Comparison of ENCODE assay signal across 9 mouse cellular contexts in the genomic region with DNA sequence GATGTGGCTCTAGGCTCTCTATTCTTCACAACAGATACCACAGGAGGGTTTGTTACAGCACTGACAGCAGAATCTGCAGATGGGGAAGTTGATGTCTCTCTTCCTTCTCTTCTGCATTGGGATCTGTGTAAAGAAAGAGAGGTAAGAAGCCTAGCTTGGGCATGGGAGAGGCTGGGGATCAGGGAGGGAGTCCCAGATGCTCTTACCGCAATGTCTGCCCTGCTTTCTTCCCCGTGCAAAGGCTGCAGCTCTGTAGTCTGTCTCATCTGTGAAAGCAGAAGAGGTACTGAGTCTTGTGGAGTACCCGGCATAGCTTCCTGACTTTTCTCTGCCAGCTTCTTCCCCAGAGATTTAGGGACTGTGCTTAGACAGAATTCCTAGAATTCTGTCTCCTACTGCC. TPM values are rescaled to one million over a fixed set of nuclear protein-coding genes. Genes with fewer than 3 reads are reported as not detected.
"Had no signal": no experiment of that assay in that cellular context is flagged by ENCODE, and none has a peak within 500 bp of the region (broad histone marks: within the 10 kb centered on the region; RNA-seq: fewer than 3 reads in every experiment).

No protein-coding gene starts in this region.

RNA-seq across cellular contexts. Expression of a gene that starts 2.0 kb away (rescaled TPM):
- total RNA-seq: left cerebral cortex, adult 8-10 months; left cerebral cortex, postnatal 10 days; left cerebral cortex, postnatal 14 days; left cerebral cortex, postnatal 25 days; left cerebral cortex, postnatal 36 days; left cerebral cortex, postnatal 4 days; megakaryocyte-erythroid progenitor cell, adult 5-6 weeks; midbrain, postnatal 0 days; monocyte, adult 5-6 weeks had no signal

RNA-seq across cellular contexts. Expression of a gene that starts 21.3 kb away (rescaled TPM):
- total RNA-seq: left cerebral cortex, postnatal 10 days; left cerebral cortex, postnatal 14 days; left cerebral cortex, postnatal 25 days; left cerebral cortex, postnatal 36 days; left cerebral cortex, postnatal 4 days; megakaryocyte-erythroid progenitor cell, adult 5-6 weeks; midbrain, postnatal 0 days; monocyte, adult 5-6 weeks had no signal

RNA-seq across cellular contexts. Expression of a gene that starts 42.3 kb away (rescaled TPM):
- total RNA-seq: left cerebral cortex, postnatal 14 days; left cerebral cortex, postnatal 25 days; left cerebral cortex, postnatal 36 days had no signal
